Mouse (Mus musculus) spleen, adult 2 months (tissue): Measurements from ENCODE around the gene Comt. TPM values are rescaled to one million over a fixed set of nuclear protein-coding genes. Genes with fewer than 3 reads are reported as not detected.
A peak's percentile ranks its signal among the peaks of the same experiment; 100 is the strongest.

Source experiments
- DNase-seq, 2 experiments: peaks; one replicate each; pipeline versions ENCODE4 v3.0.0 to v3.0.0-alpha.2; 2012 to 2021; ENCODE audit warnings: low spot score in 2 of 2, low read depth in 1 of 2
- H3K27ac ChIP-seq: fragments of 200-500 bp; 2 replicates; pipeline ENCODE4 v1.5.1; 2012; ENCODE audit warnings: low read length, inconsistent platforms; ENCODE audit not compliant: insufficient read depth
- H3K27me3 ChIP-seq: fragments of 200-500 bp; 2 replicates; pipeline ENCODE4 v1.6.1; 2012; ENCODE audit warnings: mild to moderate bottlenecking, moderate library complexity, low read length, inconsistent platforms; ENCODE audit not compliant: control insufficient read depth, insufficient read depth
- H3K36me3 ChIP-seq: fragments of 200-500 bp; 2 replicates; pipeline ENCODE4 v1.6.1; 2012; ENCODE audit warnings: mild to moderate bottlenecking, low read length, inconsistent platforms; ENCODE audit not compliant: control insufficient read depth, insufficient read depth
- H3K4me1 ChIP-seq: fragments of 200-500 bp; 2 replicates; pipeline ENCODE4 v1.6.1; 2011; ENCODE audit warnings: inconsistent platforms; ENCODE audit not compliant: control insufficient read depth, insufficient read depth, insufficient read length
- H3K4me3 ChIP-seq: fragments of 200-500 bp; 2 replicates; pipeline ENCODE4 v1.5.1; 2011; ENCODE audit warnings: mild to moderate bottlenecking, inconsistent platforms; ENCODE audit not compliant: insufficient read depth, insufficient read length; ENCODE audit errors: extremely low read depth
- CTCF ChIP-seq: fragments of 200-500 bp; IDR thresholded peaks from 2 replicates; pipeline ENCODE4 v1.5.1; 2011; ENCODE audit warnings: mild to moderate bottlenecking, inconsistent platforms; ENCODE audit not compliant: insufficient read depth, insufficient read length, insufficient replicate concordance; ENCODE audit errors: extremely low read depth
- POLR2A ChIP-seq: fragments of 200-500 bp; IDR thresholded peaks from 2 replicates; pipeline ENCODE4 v1.6.1; 2011; ENCODE audit warnings: low read depth, low read length, inconsistent platforms
- WGBS: fragments of 180-500 bp; shearing (Covaris S2); methylation state at CpG from one replicate; pipeline ENCODE4 v1.1.7; 2018; 5-methylcytosine and 5-hydroxymethylcytosine counted together
- polyA plus RNA-seq: library from polyadenylated mRNA; depleted of rRNA; stranded (reverse); fragments of >200 nt; gene quantifications from 2 replicates; pipeline ENCODE4 v1.2.3, GENCODE M21; 2012

Gene Comt
- polyA plus RNA-seq, 1 experiment, result 64.7 TPM

DNA sequence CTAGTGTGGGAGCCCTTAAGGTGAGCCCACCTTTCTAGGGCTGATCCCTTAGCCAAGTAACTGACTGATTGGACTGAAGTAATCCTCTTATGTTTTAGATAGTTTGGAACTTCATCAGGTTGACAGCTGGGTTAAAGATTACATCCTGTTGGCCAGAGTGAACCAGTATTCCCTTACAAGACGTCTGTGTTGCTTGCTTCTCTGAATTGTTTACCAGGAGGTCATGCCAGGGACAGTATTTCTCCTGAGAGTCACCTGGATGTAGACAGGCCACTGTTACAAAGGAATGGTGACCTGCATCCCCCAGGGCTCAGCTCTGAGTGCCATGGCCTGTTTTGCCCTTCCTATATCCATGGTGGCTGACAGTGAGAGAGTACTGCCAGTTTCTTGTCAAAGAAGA lies 48.2 kb downstream of the Comt start:
- Histone ChIP-seq H3K4me1 (peaks cover 8% of the 10 kb centered on the region; the same call in 1 of the 2 replicates), H3K4me3 (no peak overlapping the region), H3K36me3 (no peaks in the 10 kb centered on the region), H3K27ac (no peak overlapping the region), H3K27me3 (no peaks in the 10 kb centered on the region)
- 57% methylated on average over 1 of the region's 1 CpGs for WGBS
- DNase-seq, result no peak
- no peak for TF ChIP-seq CTCF
- no peak for TF ChIP-seq POLR2A

DNA sequence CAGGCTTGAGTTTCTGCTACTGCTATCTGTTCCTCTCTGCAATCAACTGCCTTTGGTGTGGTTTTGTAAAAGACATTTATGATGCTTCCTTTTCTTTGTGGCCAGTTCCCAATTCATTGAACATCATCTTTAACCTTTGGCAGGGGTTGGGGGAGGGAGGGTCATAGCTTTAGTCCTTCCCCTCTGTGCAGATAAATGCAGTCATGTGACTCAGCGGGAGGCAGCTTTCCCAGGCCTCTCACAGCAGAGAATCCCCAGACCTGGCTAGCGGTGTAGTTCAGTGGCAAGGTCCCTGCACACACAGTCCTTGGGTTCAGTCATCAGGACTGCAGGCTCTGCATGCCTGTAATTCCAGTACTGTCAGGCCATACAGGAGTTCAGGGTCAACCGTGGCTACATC lies 49.4 kb downstream of the Comt start:
- Histone ChIP-seq H3K27me3 (no peaks in the 10 kb centered on the region), H3K27ac (no peak overlapping the region), H3K36me3 (no peaks in the 10 kb centered on the region), H3K4me1 (peaks cover 8% of the 10 kb centered on the region; the same call in 1 of the 2 replicates), H3K4me3 (no peak overlapping the region)
- TF ChIP-seq POLR2A, result no peak
- no peak for TF ChIP-seq CTCF
- no peak for DNase-seq
- WGBS, result 72% methylated on average over 3 of the region's 3 CpGs

DNA sequence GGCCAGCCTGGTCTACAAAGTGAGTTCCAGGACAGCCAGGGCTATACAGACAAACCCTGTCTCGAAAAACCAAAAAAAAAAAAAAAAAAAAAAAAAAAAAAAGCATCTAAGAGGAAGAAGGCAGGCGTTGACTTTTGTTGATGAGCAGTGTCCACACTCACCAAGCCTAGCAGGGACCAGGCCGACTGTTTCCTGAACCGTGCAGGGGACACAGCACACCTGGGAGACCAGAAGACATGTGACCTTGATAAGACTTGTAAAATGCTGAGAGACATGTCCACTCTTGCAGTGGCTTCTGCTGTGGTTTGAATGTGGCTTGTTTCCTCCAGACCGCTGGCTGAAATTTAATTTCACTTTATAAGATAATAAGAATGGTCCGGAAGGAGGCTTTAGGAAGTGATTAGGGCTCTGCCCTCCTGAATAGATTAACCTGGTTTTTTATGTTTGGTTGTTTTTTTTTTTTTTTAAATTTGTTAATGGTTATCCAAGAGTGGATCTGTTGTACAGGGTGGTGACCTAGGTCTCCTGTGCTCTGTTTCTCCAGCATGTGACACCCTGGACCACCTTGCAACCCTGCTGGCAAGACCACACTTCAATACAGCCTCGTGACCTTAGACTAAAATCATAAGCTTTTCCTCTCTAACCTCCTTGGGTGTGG lies 50.2 kb downstream of the Comt start:
- 0 out of 2 replicates have a peak overlapping the region, but pooled peaks have one; percentile 0 for H3K27ac ChIP-seq
- no peak overlapping the region for H3K4me3 ChIP-seq
- TF ChIP-seq CTCF (no peak), POLR2A (no peak)
- DNase-seq, result no peak
- no peaks in the 10 kb centered on the region for H3K27me3 ChIP-seq
- H3K36me3 ChIP-seq, result no peaks in the 10 kb centered on the region
- WGBS, result 49% methylated on average over 7 of the region's 7 CpGs
- H3K4me1 ChIP-seq, result peaks cover 8% of the 10 kb centered on the region; the same call in 1 of the 2 replicates

DNA sequence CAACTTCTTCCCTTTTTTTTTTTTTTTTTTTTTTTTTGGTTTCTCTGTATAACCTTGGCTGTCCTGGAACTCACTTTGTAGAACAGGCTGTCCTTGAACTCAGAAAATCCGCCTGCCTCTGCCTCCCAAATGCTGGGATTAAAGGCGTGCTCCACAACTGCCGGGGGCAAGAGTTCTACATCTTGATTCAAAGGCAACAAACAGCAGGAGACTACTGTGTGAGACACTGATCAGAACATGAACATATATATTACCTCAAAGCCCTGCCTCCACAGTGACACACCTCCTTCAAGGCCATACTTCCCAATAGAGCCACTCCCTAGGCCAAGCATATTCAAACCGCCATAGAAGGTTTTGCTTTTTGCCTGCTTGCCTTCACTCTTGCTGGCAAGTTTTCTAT lies 53.0 kb downstream of the Comt start:
- Histone ChIP-seq H3K4me3 (no peak overlapping the region), H3K27ac (no peak overlapping the region), H3K4me1 (peaks cover 8% of the 10 kb centered on the region; the same call in 1 of the 2 replicates), H3K36me3 (no peaks in the 10 kb centered on the region), H3K27me3 (no peaks in the 10 kb centered on the region)
- DNase-seq, result no peak
- 92% methylated on average over 4 of the region's 4 CpGs for WGBS
- TF ChIP-seq POLR2A (no peak), CTCF (no peak)

- no peak for TF ChIP-seq CTCF
- TF ChIP-seq POLR2A, result no peak
- no peaks in the 10 kb centered on the region for H3K36me3 ChIP-seq
- no peak overlapping the region for H3K27ac ChIP-seq
- H3K4me3 ChIP-seq, result no peak overlapping the region
- H3K4me1 ChIP-seq, result no peaks in the 10 kb centered on the region
- no peaks in the 10 kb centered on the region for H3K27me3 ChIP-seq
- WGBS, result 85% methylated on average over 3 of the region's 3 CpGs
- DNase-seq, result no peak
Observed at GRCm38 (mm10) chr16:18370197-18370596, 56.5 kb downstream of the Comt start.

GRCm38 (mm10) chr16:18366849-18367248 lies 59.8 kb downstream of the Comt start:
- H3K36me3 ChIP-seq, result no peaks in the 10 kb centered on the region
- no peak overlapping the region for H3K4me3 ChIP-seq
- no peaks in the 10 kb centered on the region for H3K27me3 ChIP-seq
- WGBS, result 90% methylated on average over 4 of the region's 4 CpGs
- H3K27ac ChIP-seq, result no peak overlapping the region
- no peak for TF ChIP-seq POLR2A
- no peak for DNase-seq
- no peaks in the 10 kb centered on the region for H3K4me1 ChIP-seq

- 46% methylated on average over 8 of the region's 8 CpGs for WGBS
- no peak for TF ChIP-seq POLR2A
- TF ChIP-seq CTCF, result no peak
- H3K36me3 ChIP-seq, result no peaks in the 10 kb centered on the region
- H3K27ac ChIP-seq, result no peak overlapping the region
- no peaks in the 10 kb centered on the region for H3K4me1 ChIP-seq
- no peak overlapping the region for H3K4me3 ChIP-seq
- no peaks in the 10 kb centered on the region for H3K27me3 ChIP-seq
- no peak for DNase-seq
Observed at GRCm38 (mm10) chr16:18362948-18363347, 63.7 kb downstream of the Comt start.
